Mouse (Mus musculus) large intestine, adult 2 months (tissue): ENCODE measurements at regions not wholly inside any gene's neighbourhood (a gene's known extent, or its start where the extent isn't known, plus 50 kb on each side); places are given as distances from the start of the nearest gene placed in this dataset.

Experiments used
- DNase-seq: peaks from one replicate; pipeline ENCODE4 v3.0.0-alpha.2; 2012; ENCODE audit warnings: low read depth, low spot score
- WGBS: fragments of 180-500 bp; shearing (Covaris S2); methylation state at CpG from one replicate; pipeline ENCODE4 v1.1.7; 2018; 5-methylcytosine and 5-hydroxymethylcytosine counted together

GRCm38 (mm10) chr6:78899952-78900351 is 431.3 kb upstream of the Reg3g start:
- WGBS = 5% methylated on average over 2 of the region's 2 CpGs
- DNase-seq = peak; percentile 3

GRCm38 (mm10) chr6:78892730-78893129 is 424.1 kb upstream of the Reg3g start:
- 40% methylated on average over 3 of the region's 3 CpGs for WGBS
- DNase-seq = no peak

GRCm38 (mm10) chr6:78863031-78863430 is 394.4 kb upstream of the Reg3g start:
- no peak for DNase-seq

- whole genome bisulfite sequencing = 30% methylated on average over 2 of the region's 2 CpGs
- no peak for DNase-seq
Observed at GRCm38 (mm10) chr6:78841261-78841660, 372.6 kb upstream of the Reg3g start.

GRCm38 (mm10) chr6:78825901-78826629 is 357.4 kb upstream of the Reg3g start:
- 43% methylated on average over 6 of the region's 6 CpGs for WGBS
- DNase-seq = no peak

GRCm38 (mm10) chr6:78821251-78821650 is 352.6 kb upstream of the Reg3g start:
- no peak for DNase-seq
- WGBS = 96% methylated on average over 1 of the region's 1 CpGs

GRCm38 (mm10) chr6:78797013-78797412 is 328.3 kb upstream of the Reg3g start:
- WGBS = 43% methylated on average over 2 of the region's 2 CpGs

GRCm38 (mm10) chr6:78788972-78789371 is 320.3 kb upstream of the Reg3g start:
- WGBS = 62% methylated on average over 2 of the region's 2 CpGs
- no peak for DNase-seq

More at GRCm38 (mm10) chr6:78797013-78797412, 328.3 kb upstream of the Reg3g start:
- DNase-seq = no peak

- no peak for DNase-seq
- WGBS = 90% methylated on average over 3 of the region's 3 CpGs
Observed at GRCm38 (mm10) chr6:78757619-78758018, 288.9 kb upstream of the Reg3g start.
